Comparison of ENCODE assay signal across 12 mouse cellular contexts in the genomic region with DNA sequence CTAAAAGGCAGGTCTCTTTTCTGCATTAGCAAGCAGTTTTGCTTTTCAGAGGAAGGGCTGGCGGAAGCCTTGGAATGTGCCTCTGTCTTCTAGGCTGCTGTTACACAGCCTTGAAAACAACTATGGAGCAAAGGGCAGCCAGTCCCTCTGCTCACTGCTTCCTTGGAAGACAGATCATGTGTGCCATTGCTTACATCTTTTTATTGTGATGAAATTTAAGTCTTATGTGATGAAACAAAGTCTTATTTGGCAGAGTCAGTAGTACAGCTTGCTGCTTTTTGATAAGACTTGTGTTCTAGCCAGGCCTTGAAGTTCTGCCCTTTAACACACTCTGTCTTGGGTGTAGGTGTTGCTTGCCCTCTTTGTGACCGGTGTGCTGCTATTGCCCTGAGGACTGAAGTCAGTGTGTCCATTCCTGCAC. TPM values are rescaled to one million over a fixed set of nuclear protein-coding genes. Genes with fewer than 3 reads are reported as not detected.
A peak's percentile ranks its signal among the peaks of the same experiment; 100 is the strongest.
DNase-seq lines count a peak whose midpoint lies in the region; ATAC-seq and TF ChIP-seq lines count a peak whose summit lies in the region.
"Had no signal": no experiment of that assay in that cellular context is flagged by ENCODE, and none has a peak within 500 bp of the region (broad histone marks: within the 10 kb centered on the region; RNA-seq: fewer than 3 reads in every experiment).

No protein-coding gene starts in this region.

- DNase-seq in adipocyte (ENCODE audit: low spot score): peak; percentile 93
- no peak for DNase-seq in layer of hippocampus, adult 9-10 months (ENCODE audit: low spot score)
- DNase-seq in midbrain, postnatal 0 days (ENCODE audit: low spot score): no peak
- DNase-seq in cerebellum, postnatal 4 days (ENCODE audit: low spot score in 2 of 2): no peak
- DNase-seq: cerebellum, postnatal 25 days; thymus, postnatal 25 days had no signal

- H3K36me3 ChIP-seq in heart, embryonic 16.5 days (ENCODE audit: control insufficient read depth, insufficient read depth): no peaks in the 10 kb centered on the region
- H3K36me3 ChIP-seq in heart, embryonic 12.5 days: peaks cover 12% of the 10 kb centered on the region
- no peaks in the 10 kb centered on the region for H3K36me3 ChIP-seq in intestine, postnatal 0 days (ENCODE audit: control insufficient read depth, insufficient read depth)
- no peaks in the 10 kb centered on the region for H3K36me3 ChIP-seq in lung, embryonic 15.5 days
- H3K36me3 ChIP-seq in midbrain, postnatal 0 days (ENCODE audit: insufficient read depth, low read length): 0 out of 2 replicates have a peak, but pooled peaks cover 2% of the 10 kb centered on the region

- TF ChIP-seq CTCF in intestine, postnatal 0 days (IDR thresholded peaks at IDR 0.05; ENCODE audit: low read depth): no peak
- TF ChIP-seq CTCF in midbrain, postnatal 0 days (IDR thresholded peaks at IDR 0.05): no peak

- no peaks in the 10 kb centered on the region for H3K27me3 ChIP-seq in heart, embryonic 16.5 days (ENCODE audit: control insufficient read depth, insufficient read depth, low read length)
- H3K27me3 ChIP-seq in heart, embryonic 12.5 days (replicated peaks): no peaks in the 10 kb centered on the region
- no peaks in the 10 kb centered on the region for H3K27me3 ChIP-seq in intestine, postnatal 0 days (replicated peaks; ENCODE audit: control insufficient read depth, insufficient read depth, low read length)
- no peaks in the 10 kb centered on the region for H3K27me3 ChIP-seq in lung, embryonic 15.5 days
- no peaks in the 10 kb centered on the region for H3K27me3 ChIP-seq in midbrain, postnatal 0 days (ENCODE audit: insufficient read depth, low read length)
- H3K27me3 ChIP-seq: limb, embryonic 15.5 days had no signal

- H3K9ac ChIP-seq in heart, embryonic 16.5 days (ENCODE audit: low read length): no peak overlapping the region
- H3K9ac ChIP-seq in heart, embryonic 12.5 days: no peak overlapping the region
- no peak overlapping the region for H3K9ac ChIP-seq in intestine, postnatal 0 days (ENCODE audit: low read depth, low read length)
- no peak overlapping the region for H3K9ac ChIP-seq in lung, embryonic 15.5 days
- no peak overlapping the region for H3K9ac ChIP-seq in midbrain, postnatal 0 days (replicated peaks; ENCODE audit: low read length, poor library complexity, severe bottlenecking)
- H3K9ac ChIP-seq: limb, embryonic 15.5 days had no signal

- H3K4me1 ChIP-seq in heart, embryonic 16.5 days (ENCODE audit: control insufficient read depth, insufficient read depth, low read length): peaks cover 20% of the 10 kb centered on the region
- H3K4me1 ChIP-seq in heart, embryonic 12.5 days (replicated peaks): peaks cover 33% of the 10 kb centered on the region
- peaks cover 11% of the 10 kb centered on the region for H3K4me1 ChIP-seq in intestine, postnatal 0 days (replicated peaks; ENCODE audit: control insufficient read depth, insufficient read depth, low read length)
- peaks cover 34% of the 10 kb centered on the region for H3K4me1 ChIP-seq in lung, embryonic 15.5 days
- peaks cover 8% of the 10 kb centered on the region for H3K4me1 ChIP-seq in midbrain, postnatal 0 days (ENCODE audit: insufficient read depth, low read length)

- peak overlapping the region; percentile 3; the same call in 1 of the 2 replicates for H3K27ac ChIP-seq in heart, embryonic 16.5 days (ENCODE audit: low read length)
- no peak overlapping the region for H3K27ac ChIP-seq in heart, embryonic 12.5 days (ENCODE audit: poor library complexity, severe bottlenecking)
- H3K27ac ChIP-seq in intestine, postnatal 0 days (ENCODE audit: low read depth, low read length): peak overlapping the region; percentile 73
- H3K27ac ChIP-seq in lung, embryonic 15.5 days: peak overlapping the region; percentile 55
- H3K27ac ChIP-seq in midbrain, postnatal 0 days (ENCODE audit: low read depth, low read length): no peak overlapping the region
- H3K27ac ChIP-seq: forebrain, embryonic 10.5 days; limb, embryonic 15.5 days had no signal

- 64% methylated on average over 2 of the region's 2 CpGs for WGBS in heart, embryonic 16.5 days
- WGBS in heart, embryonic 12.5 days: 87% methylated on average over 2 of the region's 2 CpGs
- WGBS in intestine, postnatal 0 days: 55% methylated on average over 2 of the region's 2 CpGs
- 51% methylated on average over 2 of the region's 2 CpGs for WGBS in lung, embryonic 15.5 days
- WGBS in midbrain, postnatal 0 days: 80% methylated on average over 2 of the region's 2 CpGs

- no peak overlapping the region for H3K4me3 ChIP-seq in heart, embryonic 16.5 days (ENCODE audit: low read length)
- H3K4me3 ChIP-seq in heart, embryonic 12.5 days: no peak overlapping the region
- H3K4me3 ChIP-seq in intestine, postnatal 0 days (ENCODE audit: low read depth, low read length): no peak overlapping the region
- H3K4me3 ChIP-seq in lung, embryonic 15.5 days: no peak overlapping the region
- H3K4me3 ChIP-seq in midbrain, postnatal 0 days (ENCODE audit: low read depth, low read length): no peak overlapping the region
- H3K4me3 ChIP-seq: forebrain, embryonic 10.5 days; limb, embryonic 15.5 days had no signal

- no peaks in the 10 kb centered on the region for H3K9me3 ChIP-seq in heart, embryonic 16.5 days (replicated peaks; ENCODE audit: control insufficient read depth, low read length)
- no peaks in the 10 kb centered on the region for H3K9me3 ChIP-seq in heart, embryonic 12.5 days (replicated peaks)
- H3K9me3 ChIP-seq in intestine, postnatal 0 days (ENCODE audit: control insufficient read depth): no peaks in the 10 kb centered on the region
- no peaks in the 10 kb centered on the region for H3K9me3 ChIP-seq in lung, embryonic 15.5 days
- no peaks in the 10 kb centered on the region for H3K9me3 ChIP-seq in midbrain, postnatal 0 days (ENCODE audit: low read length)
- H3K9me3 ChIP-seq: forebrain, embryonic 10.5 days; limb, embryonic 15.5 days had no signal

- ATAC-seq in heart, embryonic 16.5 days (replicated peaks; ENCODE audit: extremely low read depth, insufficient read depth, low FRiP score): no peak
- no peak for ATAC-seq in heart, embryonic 12.5 days (ENCODE audit: insufficient number of reproducible peaks, low FRiP score)
- ATAC-seq in intestine, postnatal 0 days: peak; percentile 79
- ATAC-seq in lung, embryonic 15.5 days (ENCODE audit: borderline replicate concordance, extremely low read depth, low FRiP score, low TSS enrichment): peak; percentile 87; the same call in 1 of the 2 replicates
- no peak for ATAC-seq in midbrain, postnatal 0 days (ENCODE audit: low FRiP score)

- H3K4me2 ChIP-seq in heart, embryonic 16.5 days (ENCODE audit: low read depth, low read length): no peak overlapping the region
- no peak overlapping the region for H3K4me2 ChIP-seq in heart, embryonic 12.5 days
- H3K4me2 ChIP-seq in intestine, postnatal 0 days (replicated peaks; ENCODE audit: low read depth): no peak overlapping the region; the same call in 1 of the 2 replicates
- no peak overlapping the region for H3K4me2 ChIP-seq in lung, embryonic 15.5 days
- H3K4me2 ChIP-seq in midbrain, postnatal 0 days (ENCODE audit: low read depth, low read length, poor library complexity, severe bottlenecking): no peak overlapping the region
- H3K4me2 ChIP-seq: limb, embryonic 15.5 days had no signal

RNA-seq across cellular contexts. Expression of a gene that starts 6.8 kb away (rescaled TPM):
- 14.4 and 14.5 TPM in 2 replicates for polyA plus RNA-seq in heart, embryonic 16.5 days (2015; fragmentation: Nextera tagmentation; extraction: Ambion mirVana)
- 20.6 and 21.7 TPM in 2 replicates for polyA plus RNA-seq in heart, embryonic 12.5 days (2016; fragmentation: Nextera tagmentation; extraction: Ambion mirVana)
- 9.2 and 10.0 TPM in 2 replicates for polyA plus RNA-seq in intestine, postnatal 0 days (2015; fragmentation: Nextera tagmentation; extraction: Ambion mirVana)
- polyA plus RNA-seq in lung, embryonic 15.5 days (2015; fragmentation: Nextera tagmentation; extraction: Ambion mirVana): 19.1 and 20.0 TPM in 2 replicates
- total RNA-seq in midbrain, postnatal 0 days (2014; rRNA removed): 25.1 TPM in 2 replicates
- 11.7 and 12.0 TPM in 2 replicates for polyA plus RNA-seq in midbrain, postnatal 0 days (2015; fragmentation: Nextera tagmentation; extraction: Ambion mirVana)

RNA-seq across cellular contexts. Expression of a gene that starts 59.6 kb away (rescaled TPM):
- 75.4 and 88.7 TPM in 2 replicates for polyA plus RNA-seq in heart, embryonic 16.5 days (2015; fragmentation: Nextera tagmentation; extraction: Ambion mirVana)
- polyA plus RNA-seq in heart, embryonic 12.5 days (2016; fragmentation: Nextera tagmentation; extraction: Ambion mirVana): 79.9 and 81.4 TPM in 2 replicates
- 103 and 105 TPM in 2 replicates for polyA plus RNA-seq in intestine, postnatal 0 days (2015; fragmentation: Nextera tagmentation; extraction: Ambion mirVana)
- 114 and 117 TPM in 2 replicates for polyA plus RNA-seq in lung, embryonic 15.5 days (2015; fragmentation: Nextera tagmentation; extraction: Ambion mirVana)
- total RNA-seq in midbrain, postnatal 0 days (2014; rRNA removed): 65.8 and 84.6 TPM in 2 replicates
- 108 and 111 TPM in 2 replicates for polyA plus RNA-seq in midbrain, postnatal 0 days (2015; fragmentation: Nextera tagmentation; extraction: Ambion mirVana)

Comparison
In these comparisons a context has a peak if more than half of its experiments do, and no peak if none do; other contexts are left out.
1. H3K27ac ChIP-seq: peak in heart, embryonic 16.5 days (single experiment), intestine, postnatal 0 days (single experiment) and lung, embryonic 15.5 days (single experiment); none in heart, embryonic 12.5 days (single experiment) and midbrain, postnatal 0 days (single experiment).
2. ATAC-seq: peak in intestine, postnatal 0 days (single experiment) and lung, embryonic 15.5 days (single experiment); none in heart, embryonic 16.5 days (single experiment), heart, embryonic 12.5 days (single experiment) and midbrain, postnatal 0 days (single experiment).